Mouse (Mus musculus) retina, embryonic 14.5 days (tissue): ENCODE measurements at regions not wholly inside any gene's neighbourhood (a gene's known extent, or its start where the extent isn't known, plus 50 kb on each side); places are given as distances from the start of the nearest gene placed in this dataset.
A peak's percentile ranks its signal among the peaks of the same experiment; 100 is the strongest.

ENCODE experiments used
- DNase-seq: peaks from one replicate; pipeline ENCODE4 v3.0.0-alpha.2; 2015; ENCODE audit warnings: low spot score

DNA sequence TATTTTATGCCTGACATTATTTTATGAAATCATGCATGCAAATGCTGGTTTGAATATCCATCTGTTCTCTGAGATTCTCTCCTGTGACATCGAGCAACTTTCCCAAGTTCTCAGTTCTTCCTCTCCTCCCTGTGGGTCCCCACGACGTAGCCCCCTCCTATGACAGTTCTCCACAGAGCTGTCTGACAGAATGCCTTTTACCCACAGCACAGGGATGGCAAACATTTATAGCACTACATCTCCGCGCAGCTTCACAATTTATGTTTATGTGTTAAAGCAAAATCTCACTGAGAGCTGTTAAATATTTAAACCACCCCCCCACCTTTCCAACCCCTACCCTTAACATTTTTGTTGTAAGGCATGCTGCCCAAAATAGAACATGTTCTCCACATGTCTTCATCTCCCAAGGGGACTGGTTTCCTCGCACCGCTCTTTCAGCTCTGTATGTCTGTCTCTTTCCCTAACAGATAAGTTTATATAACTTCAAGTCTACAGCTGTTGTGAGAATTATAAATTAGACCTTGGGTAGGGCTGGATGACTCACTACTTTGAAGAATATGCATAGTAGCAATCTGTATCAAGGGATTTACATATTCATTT, 63.5 kb upstream of the Ndst3 start:
- DNase-seq, result no peak

DNA sequence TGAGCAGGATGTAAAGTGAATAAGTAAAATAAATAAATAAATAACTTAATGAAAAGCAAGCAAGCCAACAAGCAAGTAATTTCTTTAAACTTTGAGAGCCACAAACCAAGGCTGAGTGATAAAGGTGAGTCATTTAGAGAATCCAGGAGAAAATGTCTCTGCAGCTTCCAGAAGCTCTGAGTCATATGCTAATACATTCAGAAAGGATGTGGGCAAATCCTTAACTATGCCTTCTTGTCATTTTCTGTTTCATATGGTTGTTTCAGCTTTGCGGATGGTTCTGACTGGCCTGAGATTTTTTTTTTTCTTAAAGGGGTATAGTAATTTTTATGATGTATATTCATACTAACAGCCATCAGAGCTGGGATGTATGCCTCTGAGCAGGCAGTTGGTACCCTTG, 64.3 kb upstream of the Ndst3 start:
- no peak for DNase-seq

DNA sequence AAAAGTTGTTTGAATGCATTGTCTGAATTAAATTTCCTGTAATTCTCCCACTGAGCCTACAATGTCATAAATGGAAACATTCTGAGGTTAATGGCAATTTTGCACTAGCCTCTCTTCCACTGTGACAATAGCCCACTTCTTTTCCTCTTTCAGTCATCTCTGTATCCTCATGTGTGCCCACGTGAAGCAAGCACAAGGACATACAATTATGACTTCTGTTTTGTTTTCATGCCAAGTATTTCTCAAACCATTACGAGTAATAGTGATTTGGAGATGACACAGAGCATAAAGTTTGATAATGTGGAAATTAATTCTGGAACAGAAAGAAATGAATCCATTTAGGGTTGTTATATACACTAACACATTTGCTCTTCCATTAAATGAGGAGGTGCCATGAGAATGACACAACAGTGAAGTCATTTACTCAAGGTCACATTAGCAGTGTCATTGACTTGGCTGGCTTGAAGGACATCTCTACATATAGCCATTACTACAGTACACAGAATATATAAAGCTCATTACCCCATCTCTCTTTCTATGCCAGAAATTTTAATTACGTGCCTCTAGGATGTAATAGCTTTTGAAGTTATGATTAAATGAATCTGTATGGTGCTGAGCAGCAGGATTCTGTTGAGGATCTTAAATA, 75.4 kb upstream of the Ndst3 start:
- DNase-seq, result no peak

DNA sequence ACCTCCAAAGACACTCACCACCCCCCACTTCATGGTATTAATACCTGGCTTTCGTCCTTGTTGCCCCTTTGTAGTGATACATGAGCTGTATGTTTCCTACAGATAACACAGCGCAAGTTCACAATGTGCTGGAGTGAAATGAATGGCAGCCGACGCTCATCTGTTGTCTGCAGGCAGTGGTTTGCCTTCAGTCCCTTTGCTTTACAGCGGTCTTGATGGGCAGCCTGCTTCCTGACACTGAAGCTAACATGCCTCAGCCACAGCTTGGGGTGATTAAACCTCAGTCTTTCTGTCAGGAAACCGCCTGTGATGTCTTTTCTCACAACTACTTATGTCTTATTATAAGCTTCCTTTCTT, 75.9 kb upstream of the Ndst3 start:
- no peak for DNase-seq

DNA sequence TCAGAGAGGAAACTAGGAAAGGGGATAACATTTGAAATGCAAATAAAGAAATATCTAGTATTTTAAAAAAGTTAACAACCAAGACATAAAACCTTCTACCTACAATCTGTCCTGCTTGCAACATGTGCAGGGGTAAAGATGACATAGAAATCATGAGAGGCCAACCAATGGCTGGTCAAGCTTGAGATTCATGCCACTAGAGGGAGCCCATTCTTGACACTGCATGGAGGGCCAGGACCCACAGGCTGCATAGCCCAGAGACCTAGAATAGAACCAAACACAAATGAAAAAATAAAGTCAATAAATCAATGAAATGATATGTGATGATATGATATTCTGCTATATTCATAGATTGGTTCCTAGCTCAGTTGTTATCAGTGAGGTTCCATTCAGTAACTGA, 89.9 kb upstream of the Ndst3 start:
- DNase-seq, result peak; percentile 55

DNA sequence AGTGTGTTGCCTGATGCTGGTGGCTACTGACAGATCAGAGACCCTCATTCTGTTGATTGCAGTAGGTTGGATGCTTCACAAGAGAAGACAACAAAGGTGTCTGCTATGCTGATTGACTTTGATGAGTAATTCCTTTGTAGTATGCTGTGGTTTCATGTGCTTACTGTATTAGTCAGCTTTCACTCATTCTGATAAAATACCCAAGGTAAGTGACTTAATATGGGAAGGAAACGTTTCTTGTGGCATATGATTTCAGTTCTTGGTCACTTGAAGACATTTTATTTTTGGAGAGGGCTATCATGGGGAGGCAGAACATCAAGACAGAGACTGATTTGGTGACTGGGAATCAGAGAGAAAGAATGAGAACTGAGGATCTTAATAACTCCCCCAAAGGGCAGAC, 90.9 kb upstream of the Ndst3 start:
- no peak for DNase-seq

DNA sequence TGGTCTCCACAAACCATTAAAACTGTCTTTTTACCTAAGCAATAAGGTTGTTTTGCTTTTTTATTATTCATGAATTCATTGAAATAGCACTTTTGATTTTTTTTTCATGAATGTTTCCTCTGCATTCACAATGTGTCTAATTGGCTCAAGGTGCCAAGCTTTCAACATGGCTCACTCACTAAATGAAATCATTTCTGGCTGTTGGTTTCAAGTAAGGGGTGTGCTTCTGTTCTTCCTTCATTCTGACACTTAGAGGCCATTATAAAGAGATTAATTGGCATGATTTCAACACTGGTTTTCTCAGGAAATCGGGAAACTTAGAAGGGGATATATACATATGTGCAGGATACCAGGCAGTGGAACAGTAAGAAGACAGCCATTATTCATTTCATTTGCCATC, 93.5 kb upstream of the Ndst3 start:
- no peak for DNase-seq

DNA sequence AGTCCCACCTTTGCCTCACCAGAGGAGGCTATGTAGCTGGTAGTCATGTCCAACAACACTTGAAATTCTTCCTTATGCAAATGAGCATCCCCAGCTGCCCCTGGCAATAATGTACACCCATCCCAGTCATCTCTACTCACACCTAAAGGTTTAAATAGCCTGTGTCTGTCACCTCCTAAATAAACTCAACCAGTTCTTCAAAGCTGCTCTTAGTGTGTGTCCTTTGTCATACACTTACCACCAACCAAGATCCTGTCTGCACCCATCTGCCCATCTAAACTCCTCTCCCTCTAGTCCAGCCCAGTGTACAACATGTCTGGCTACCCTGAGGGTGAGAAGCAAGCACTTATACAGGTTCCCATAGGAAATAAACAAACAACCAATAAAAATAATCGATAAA, 103.4 kb upstream of the Ndst3 start:
- no peak for DNase-seq

DNA sequence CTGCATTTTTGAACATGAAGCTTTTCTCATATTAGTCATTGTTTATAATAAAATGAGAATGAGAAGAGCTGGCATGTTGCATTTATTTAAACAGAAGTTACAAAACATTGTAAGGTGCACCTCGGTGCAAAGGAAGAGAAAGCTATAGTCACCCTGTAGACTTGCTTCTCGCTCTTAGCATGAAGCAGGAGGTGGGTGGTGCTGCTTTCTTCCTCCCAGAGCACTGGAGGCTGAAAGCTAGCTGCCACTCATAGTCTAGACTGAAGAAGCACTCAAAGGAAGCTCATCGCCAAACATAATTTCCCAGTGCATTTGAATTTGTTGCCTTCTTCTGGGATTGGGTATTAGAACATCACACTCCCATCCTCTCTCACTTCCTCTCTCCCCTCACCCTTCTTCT, 114.7 kb upstream of the Ndst3 start:
- DNase-seq, result no peak

DNA sequence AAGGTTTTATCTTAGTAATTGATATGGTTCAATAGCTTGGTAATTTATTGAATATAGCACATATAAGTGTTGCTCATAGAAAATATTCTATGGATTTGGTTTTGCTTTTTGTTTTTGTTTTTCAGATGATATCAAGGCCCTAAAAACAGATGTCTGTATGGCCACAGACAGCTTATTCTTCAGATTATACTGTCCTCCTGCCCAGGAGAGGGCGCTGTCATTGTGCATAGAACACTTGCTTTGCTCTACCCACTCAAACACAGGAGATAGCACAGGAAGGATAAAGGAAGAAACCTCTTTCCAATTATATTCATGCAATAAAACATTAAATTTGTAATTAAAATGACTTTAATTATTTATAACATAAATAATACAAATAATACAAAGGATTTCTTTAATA, 115.4 kb upstream of the Ndst3 start:
- peak; percentile 6 for DNase-seq

DNA sequence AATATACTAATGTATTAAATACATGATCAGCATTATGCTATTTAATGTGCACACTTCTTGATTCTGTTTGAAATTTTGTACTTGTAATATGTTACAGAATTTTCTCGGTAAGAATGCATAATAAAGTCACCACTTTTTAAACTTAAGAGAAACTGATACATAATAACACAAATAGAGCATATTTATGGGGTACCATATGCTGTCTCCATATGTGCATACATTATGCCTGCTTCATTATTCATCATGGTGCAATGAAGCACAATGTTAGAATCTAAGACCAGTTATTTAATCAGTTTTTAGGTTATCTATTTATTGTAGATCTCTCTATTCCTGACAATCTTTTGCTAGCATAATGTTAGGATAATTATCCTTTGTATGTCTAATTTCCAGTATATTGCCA, 115.9 kb upstream of the Ndst3 start:
- DNase-seq, result no peak

DNA sequence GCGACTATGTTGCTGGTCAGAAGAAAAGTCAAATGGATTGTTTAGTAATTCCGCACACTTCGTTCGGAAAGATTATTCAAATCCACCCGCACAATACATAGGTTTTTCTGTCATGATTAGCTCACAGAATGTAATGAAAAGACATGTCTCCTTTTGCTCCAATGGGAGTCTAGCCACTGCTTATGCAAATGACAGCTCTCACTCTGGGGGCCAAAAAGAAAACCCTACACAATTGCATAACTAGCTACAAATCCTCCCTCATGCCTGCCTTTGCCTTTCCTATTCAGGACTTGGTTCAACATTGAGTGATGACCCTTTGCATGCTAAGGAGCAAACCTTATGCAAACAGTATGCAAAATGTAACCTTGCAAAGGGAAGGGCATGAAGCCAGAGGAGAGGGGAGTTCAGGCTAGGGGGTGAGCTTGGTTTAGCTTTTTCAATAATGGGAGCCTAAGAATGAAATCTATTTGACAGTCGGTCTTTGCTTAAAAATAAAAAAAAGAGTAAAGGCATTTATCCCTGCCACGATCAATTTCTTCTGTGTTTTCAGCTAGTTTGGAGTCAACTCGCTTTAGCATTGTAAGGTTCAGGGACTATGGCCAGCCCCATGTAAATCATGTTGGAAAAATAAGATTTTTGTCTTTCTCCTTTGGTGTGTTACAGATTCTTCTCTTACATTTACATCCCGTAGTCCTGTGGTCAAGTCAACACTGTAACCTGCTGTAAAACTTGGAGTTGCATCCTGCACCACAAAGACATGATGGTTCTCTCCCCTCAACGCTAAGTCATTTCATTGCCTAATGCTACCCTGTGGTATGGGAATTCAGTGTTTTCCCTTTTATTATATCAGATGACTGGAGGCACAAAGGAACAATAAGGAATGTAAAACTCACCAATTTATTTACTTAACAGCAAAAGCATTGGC, 119.6 kb upstream of the Ndst3 start:
- no peak for DNase-seq

DNA sequence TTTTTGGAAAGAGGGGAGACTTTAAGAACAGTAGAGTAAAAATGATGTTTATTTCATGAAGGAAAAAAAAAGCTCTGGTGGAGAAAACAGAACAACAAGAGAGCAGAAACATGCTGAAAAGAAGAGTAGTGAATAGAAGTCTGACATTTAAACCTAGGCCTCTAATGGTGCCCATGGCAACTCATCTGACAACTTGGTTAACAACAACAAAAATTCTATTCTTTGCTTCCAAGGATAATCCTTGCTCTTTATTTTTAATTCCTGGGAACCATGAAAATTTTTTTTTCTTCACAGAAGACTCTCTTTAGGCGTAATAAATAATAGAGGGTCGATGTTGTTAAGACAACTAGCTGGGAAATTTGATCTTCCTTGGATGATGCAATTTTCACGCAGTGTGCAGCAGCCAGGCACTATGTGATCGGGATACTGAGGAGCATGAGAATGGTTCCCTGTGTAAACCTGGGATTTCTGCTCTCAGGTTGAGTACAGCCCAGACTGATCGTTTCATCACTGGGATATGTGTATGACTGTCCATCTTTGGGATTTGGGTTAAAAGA, 120.4 kb upstream of the Ndst3 start:
- no peak for DNase-seq

DNA sequence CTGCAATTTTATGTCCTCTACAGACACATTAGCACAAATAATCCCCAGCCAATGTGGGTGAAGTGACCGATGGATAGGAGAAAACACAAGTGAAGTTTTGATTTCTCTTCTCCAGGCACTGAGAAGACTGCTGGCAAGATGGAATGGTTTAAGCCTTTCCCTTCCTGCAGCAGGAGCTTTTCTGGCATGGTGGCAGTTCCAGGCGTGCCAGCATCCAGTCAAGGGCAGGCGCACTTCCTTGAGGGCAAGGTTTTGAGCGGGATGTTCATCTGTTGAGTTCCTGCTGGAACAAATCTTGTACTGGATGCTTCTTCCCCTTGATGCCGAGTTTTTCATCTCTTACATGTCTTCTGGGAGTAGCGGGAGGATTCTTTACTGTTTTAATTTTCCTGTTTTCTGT, 138.1 kb upstream of the Ndst3 start:
- no peak for DNase-seq

DNA sequence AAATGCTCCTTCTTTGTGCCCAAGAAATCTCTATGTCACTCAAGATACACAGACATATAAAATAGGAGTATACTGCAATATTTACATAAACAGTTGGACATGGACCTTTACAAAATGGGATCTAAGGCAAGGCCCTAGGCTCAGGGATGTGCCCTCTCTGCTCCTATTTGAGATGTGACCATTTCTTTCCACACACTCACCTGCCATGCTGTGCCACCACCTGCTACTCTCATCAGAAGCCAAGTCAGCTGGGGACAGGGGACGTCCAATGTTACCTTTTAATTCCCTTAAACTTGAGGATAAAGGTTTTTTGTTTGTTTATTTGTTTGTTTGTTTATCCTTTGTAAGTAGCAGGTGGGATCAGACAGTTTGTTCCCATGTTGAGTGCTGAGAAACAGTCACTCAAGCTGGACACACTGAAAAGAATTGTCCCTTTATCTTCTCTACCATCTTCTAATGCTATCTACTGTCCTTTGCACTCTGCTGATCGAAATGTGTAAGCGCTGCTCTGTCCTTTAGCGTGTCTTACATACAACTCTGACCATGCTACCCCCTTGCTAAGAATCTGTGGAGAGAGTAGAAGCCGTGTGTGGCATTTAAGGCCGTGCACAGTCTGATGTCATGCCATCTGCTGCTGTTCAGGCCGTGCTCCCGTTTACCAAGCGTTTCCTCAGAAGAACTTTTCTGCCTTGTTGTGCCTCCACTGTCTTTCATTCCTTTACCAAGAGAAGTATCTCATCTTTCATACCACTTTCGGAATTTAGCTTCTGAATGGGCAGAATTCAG, 147.9 kb upstream of the Ndst3 start:
- no peak for DNase-seq

DNA sequence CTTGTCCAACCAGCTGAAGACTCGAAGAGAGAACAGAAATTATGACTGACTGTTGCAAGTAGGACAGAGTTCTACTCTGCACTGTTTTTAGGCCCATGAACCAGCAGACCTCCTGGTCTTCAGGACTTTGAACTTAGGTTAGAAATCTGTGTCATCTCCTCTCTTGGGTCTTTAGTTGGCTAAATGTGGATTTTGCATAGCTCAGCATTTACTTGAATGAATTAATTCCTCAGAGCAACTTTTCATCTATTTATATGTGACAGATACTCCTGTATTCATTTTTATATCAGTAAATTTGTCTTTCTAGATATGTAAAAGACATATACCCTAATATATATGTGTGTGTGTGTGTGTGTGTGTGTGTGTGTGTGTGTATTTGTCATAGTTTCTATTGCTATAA, 155.9 kb upstream of the Ndst3 start:
- no peak for DNase-seq

DNA sequence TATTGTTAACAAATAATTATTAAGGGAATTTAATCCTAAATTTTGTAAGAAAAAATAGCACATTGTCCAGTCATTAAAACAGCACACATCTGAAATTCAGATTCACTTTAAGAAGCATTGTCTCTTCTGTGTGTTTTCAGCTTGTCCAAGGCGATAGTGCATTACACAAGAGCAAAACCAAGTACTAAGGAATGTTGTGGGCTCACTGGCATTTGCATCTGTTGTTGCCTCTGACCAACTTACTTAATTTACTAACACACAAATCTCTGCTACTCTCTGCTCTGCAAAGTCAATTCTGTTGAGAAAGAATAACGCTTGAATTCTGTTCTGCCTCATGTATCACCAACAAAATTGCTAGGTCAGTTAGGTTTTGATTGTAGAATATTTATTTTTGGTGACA, 158.0 kb upstream of the Ndst3 start:
- no peak for DNase-seq

DNA sequence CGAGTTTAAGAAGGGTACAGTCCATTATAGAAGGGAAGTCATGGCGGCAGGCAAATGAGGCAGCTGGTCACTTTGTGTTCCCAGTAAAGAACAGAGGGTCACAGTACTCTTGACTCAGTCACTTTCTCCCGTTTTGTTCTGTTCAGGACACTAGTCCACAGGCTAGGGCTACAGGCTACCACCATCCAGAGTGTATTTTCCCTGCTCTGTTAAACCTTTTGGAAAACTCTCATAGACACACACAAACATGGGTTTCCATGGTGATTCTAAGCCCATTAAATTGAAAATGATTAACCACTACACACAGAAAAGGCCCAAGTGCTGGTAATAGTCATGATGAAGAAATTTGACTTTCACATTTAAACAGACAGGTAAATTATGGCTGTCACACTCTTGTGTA, 162.2 kb upstream of the Ndst3 start:
- DNase-seq, result no peak

DNA sequence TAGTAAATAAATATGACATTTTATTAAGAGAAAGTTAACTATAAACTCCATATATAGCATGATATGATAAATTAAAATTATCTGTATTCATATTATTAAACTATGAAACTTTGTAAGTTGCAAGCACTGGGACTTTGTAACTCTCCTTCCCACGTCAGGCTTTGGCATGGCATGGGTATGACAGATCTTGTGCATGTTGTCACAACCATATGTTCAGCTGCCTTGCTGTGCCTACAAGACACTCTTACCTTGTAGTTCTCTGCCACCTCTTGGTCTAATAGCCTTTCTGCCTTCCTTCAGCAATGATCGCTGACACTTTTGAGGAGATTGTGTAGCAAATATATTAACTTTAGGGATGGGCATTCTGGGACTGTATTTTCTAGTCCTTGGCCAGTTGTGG, 183.1 kb upstream of the Ndst3 start:
- no peak for DNase-seq

DNA sequence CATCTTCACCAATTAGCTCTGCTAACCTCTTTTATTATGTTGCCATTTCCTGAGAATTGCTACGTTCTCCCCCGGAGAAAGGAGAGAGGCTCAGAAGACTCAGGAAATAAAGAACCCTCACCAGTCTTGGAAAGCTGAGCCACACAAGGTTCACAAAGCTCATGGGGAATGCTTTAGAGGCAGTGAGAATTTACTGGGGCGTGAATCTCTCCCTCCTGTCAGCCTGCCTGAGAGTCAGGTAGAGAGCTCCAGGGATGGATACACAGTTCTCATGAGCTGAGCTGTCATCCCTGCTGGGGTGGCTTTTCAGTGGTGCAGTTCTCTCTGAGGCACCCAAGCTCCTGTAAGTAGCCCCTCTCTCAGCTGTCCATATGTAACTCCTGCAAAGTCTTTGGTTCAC, 203.0 kb upstream of the Ndst3 start:
- peak; percentile 55 for DNase-seq

DNA sequence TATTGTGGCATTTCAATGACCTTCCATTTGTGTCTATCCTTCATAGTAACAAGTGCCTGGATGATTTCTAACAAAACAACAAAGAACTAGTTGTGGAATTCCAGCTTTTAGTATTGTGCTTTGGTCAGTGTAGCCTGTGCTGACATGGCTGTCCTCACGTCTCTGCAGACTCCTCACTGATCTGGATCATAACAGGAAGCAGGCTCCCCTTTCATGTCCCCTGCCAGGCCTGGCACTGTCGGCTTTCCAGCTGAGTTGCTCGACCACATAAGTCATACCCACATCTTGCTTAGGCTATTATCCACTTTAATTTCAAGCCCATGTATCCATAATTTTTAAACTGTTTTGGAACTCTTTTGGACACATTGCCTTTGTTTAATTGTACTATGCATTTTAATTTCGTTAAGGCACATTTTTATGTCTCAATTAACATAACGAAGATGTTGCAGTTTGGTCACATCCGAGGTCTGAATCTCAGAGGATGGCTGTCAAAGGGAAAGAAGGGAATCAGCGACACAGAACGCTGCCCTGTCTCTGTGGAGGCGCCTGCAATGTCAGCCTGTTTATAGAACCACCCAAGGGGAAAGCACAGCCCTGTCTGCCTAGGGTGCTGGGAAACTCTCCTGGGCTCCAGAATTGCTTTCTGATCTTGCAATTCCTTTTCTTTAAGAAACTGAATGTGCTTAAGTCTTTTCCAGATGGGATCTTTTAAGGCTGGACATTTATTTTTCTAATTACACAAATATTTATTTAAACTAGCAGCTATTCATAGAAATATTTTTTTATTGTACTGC, 215.5 kb upstream of the Ndst3 start:
- peak; percentile 53 for DNase-seq

DNA sequence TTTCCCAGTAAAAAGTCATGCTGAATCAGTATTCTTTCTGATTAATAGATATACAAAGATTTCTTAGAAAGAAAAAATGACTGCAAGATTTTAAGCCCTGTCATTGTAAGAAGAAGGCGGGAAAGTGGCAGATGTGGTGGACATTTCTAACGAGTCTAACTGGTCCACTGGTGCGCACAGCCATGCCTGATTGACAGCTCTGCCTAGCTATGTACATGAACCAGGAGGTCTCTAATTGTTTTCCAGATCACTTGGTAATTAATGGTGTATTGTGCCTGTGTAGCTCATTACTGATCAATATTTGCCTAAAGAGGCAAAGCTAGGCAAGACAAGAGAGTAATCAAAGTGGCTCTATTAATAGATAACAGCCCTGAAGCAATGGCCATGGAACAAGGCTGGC, 227.5 kb upstream of the Ndst3 start:
- DNase-seq, result peak; percentile 60
